Mouse (Mus musculus) kidney, embryonic 16.5 days (tissue): ENCODE measurements around the gene Tnni2. TPM values are rescaled to one million over a fixed set of nuclear protein-coding genes. Genes with fewer than 3 reads are reported as not detected.

Experiments
- ATAC-seq: fragments of 200-750 bp; cut with Nextera tagmentation; 2 replicates; pipeline ENCODE4 v1.8.0; 2017; ENCODE audit warnings: moderate TSS enrichment; ENCODE audit not compliant: low FRiP score, low TSS enrichment
- H3K27ac ChIP-seq: fragments of 300-500 bp; sonication (generic); 2 replicates; pipeline ENCODE4 v1.5.1; 2014; ENCODE audit warnings: low read length
- H3K27me3 ChIP-seq: fragments of 300-500 bp; sonication (generic); 2 replicates; pipeline ENCODE4 v1.6.1; 2014; ENCODE audit warnings: low read length, control low read depth, mixed read lengths; ENCODE audit not compliant: insufficient read depth
- H3K36me3 ChIP-seq: fragments of 300-500 bp; sonication (generic); 2 replicates; pipeline ENCODE4 v1.6.1; 2014; ENCODE audit warnings: low read length, control low read depth, mixed read lengths; ENCODE audit not compliant: insufficient read depth
- H3K4me1 ChIP-seq: fragments of 300-500 bp; sonication (generic); 2 replicates; pipeline ENCODE4 v1.6.1; 2014; ENCODE audit warnings: low read length, control low read depth, mixed read lengths; ENCODE audit not compliant: insufficient read depth
- H3K4me2 ChIP-seq: fragments of 300-500 bp; sonication (generic); replicated peaks from 2 replicates; pipeline ENCODE4 v1.6.1; 2014; ENCODE audit warnings: low read depth, low read length
- H3K4me3 ChIP-seq: fragments of 300-500 bp; sonication (generic); 2 replicates; pipeline ENCODE4 v1.5.1; 2014; ENCODE audit warnings: mild to moderate bottlenecking, low read length
- H3K9ac ChIP-seq: fragments of 300-500 bp; sonication (generic); replicated peaks from 2 replicates; pipeline ENCODE4 v1.6.1; 2014; ENCODE audit warnings: low read length
- H3K9me3 ChIP-seq: fragments of 300-500 bp; sonication (generic); 2 replicates; pipeline ENCODE4 v1.6.1; 2016; ENCODE audit warnings: low read length, control low read depth
- WGBS: fragments of 180-500 bp; shearing (Covaris S2); extraction: QIAGEN DNeasy Blood & Tissue Kit; methylation state at CpG from one replicate; pipeline ENCODE4 v1.1.7; 2014; 5-methylcytosine and 5-hydroxymethylcytosine counted together
- polyA plus RNA-seq: library from polyadenylated mRNA; unstranded; fragments of >200 nt; fragmentation: Nextera tagmentation; extraction: Ambion mirVana; gene quantifications from 2 replicates; pipeline ENCODE4 v1.2.1, GENCODE M21; 2015

The Tnni2 gene
- polyA plus RNA-seq, 1 experiment from 2014 or later, result 12.0 TPM

GRCm38 (mm10) chr7:142483136-142483535 is 41.5 kb downstream of the Tnni2 start:
- Histone ChIP-seq H3K9me3 (no peaks in the 10 kb centered on the region), H3K27me3 (no peaks in the 10 kb centered on the region), H3K4me2 (no peak overlapping the region), H3K9ac (peak overlapping the region; percentile 39; the same call in 1 of the 2 replicates), H3K27ac (peak overlapping the region; percentile 94), H3K4me3 (no peak overlapping the region), H3K4me1 (peaks cover 42% of the 10 kb centered on the region), H3K36me3 (peaks cover 24% of the 10 kb centered on the region; the same call in 1 of the 2 replicates)
- WGBS, result 48% methylated on average over 11 of the region's 11 CpGs
- ATAC-seq, result no peak

DNA sequence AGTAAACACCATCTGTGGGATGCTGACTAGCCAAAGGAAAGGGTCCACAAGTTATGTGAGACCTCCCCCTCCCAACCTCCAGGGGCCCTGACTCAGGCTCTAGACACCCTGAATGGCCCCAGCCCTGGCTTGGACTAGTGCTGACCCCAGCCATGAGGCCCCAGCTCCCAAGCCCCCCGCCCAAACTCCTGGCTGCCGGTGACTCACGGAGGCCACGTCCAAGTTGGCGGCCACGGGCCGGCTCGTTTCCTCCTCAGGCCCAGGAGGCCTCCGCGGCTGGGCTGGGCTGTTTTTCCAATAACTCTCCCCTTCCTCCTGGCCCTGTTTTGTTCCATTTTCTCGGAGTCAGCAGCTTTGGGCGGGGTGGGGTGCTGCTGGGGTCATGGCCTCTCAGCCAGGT is 43.2 kb downstream of the Tnni2 start:
- 51% methylated on average over 12 of the region's 12 CpGs for WGBS
- no peaks in the 10 kb centered on the region for H3K9me3 ChIP-seq
- H3K27me3 ChIP-seq, result no peaks in the 10 kb centered on the region
- peaks cover 42% of the 10 kb centered on the region for H3K4me1 ChIP-seq
- peaks cover 36% of the 10 kb centered on the region; the same call in 1 of the 2 replicates for H3K36me3 ChIP-seq
- no peak overlapping the region for H3K4me3 ChIP-seq
- no peak overlapping the region for H3K4me2 ChIP-seq
- no peak overlapping the region; the same call in 1 of the 2 replicates for H3K27ac ChIP-seq
- ATAC-seq, result no peak
- H3K9ac ChIP-seq, result no peak overlapping the region

DNA sequence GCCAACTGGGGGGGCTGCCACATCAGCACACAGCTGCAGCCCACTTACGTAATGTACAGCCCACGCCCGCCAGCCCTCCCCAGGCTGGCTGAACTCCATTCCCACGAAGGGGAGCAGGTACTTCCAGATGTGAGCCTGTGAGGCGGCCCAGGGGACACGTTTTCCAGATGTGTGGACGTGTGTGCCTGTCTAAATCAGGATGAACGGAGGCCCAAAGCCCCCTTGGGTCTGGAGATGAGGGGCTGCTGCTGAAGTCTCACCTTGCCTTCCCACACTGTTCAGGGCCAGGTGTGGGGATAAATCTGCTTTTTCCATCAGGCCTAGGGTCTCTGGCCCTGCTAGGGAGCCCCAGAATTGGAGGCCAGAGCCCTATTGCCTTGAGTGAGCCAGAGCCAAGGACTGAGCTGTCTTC is 45.1 kb downstream of the Tnni2 start:
- Histone ChIP-seq H3K4me3 (no peak overlapping the region), H3K4me1 (peaks cover 30% of the 10 kb centered on the region), H3K36me3 (peaks cover 49% of the 10 kb centered on the region), H3K4me2 (no peak overlapping the region), H3K27ac (peak overlapping the region; percentile 56), H3K27me3 (no peaks in the 10 kb centered on the region), H3K9ac (peak overlapping the region; percentile 23), H3K9me3 (no peaks in the 10 kb centered on the region)
- no peak for ATAC-seq
- WGBS, result 64% methylated on average over 8 of the region's 8 CpGs

DNA sequence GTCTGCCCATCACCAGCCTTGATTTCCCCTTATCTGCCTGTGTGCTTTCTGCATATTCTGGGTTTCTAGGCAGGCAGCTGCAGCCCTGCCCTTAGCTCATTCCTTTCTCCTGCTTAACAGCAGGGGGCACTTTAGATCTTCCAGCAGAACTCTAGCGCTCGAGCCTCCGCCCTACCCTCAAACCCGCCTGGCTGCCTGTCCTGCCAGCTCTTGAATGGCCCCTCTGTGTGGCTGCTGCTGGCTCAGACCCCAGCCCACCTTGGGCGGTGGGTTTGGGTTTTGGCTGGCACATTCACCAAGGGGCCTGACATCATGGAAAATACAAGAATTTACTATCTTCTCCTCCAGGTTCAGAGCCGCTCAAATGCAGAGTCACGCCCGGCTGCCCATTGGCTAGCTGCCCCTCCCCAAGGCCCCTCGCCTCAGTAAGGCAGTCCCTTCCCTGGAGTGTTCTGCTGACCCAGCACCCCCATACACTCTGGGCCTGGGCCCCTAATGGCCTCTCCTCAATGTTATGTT is 45.8 kb downstream of the Tnni2 start:
- no peaks in the 10 kb centered on the region for H3K27me3 ChIP-seq
- WGBS, result 20% methylated on average over 9 of the region's 9 CpGs
- no peak overlapping the region for H3K4me3 ChIP-seq
- H3K9ac ChIP-seq, result peak overlapping the region; percentile 54
- peaks cover 55% of the 10 kb centered on the region for H3K36me3 ChIP-seq
- peak; percentile 63 for ATAC-seq
- H3K4me2 ChIP-seq, result peak overlapping the region; percentile 36
- no peaks in the 10 kb centered on the region for H3K9me3 ChIP-seq
- H3K27ac ChIP-seq, result peak overlapping the region; percentile 56
- peaks cover 24% of the 10 kb centered on the region for H3K4me1 ChIP-seq

- Histone ChIP-seq H3K4me1 (peaks cover 17% of the 10 kb centered on the region), H3K9ac (no peak overlapping the region; the same call in 1 of the 2 replicates), H3K27me3 (no peaks in the 10 kb centered on the region), H3K9me3 (no peaks in the 10 kb centered on the region), H3K36me3 (peaks cover 55% of the 10 kb centered on the region), H3K27ac (peak overlapping the region; percentile 56; the same call in 1 of the 2 replicates), H3K4me2 (no peak overlapping the region), H3K4me3 (no peak overlapping the region)
- ATAC-seq, result no peak
- 83% methylated on average over 3 of the region's 3 CpGs for WGBS
These were observed 46.4 kb downstream of the Tnni2 start for GRCm38 (mm10) chr7:142488053-142488452.

- Histone ChIP-seq H3K9me3 (no peaks in the 10 kb centered on the region), H3K27ac (0 out of 2 replicates have a peak overlapping the region, but pooled peaks have one; percentile 2), H3K4me3 (no peak overlapping the region), H3K4me1 (no peaks in the 10 kb centered on the region), H3K27me3 (no peaks in the 10 kb centered on the region), H3K4me2 (no peak overlapping the region), H3K9ac (no peak overlapping the region), H3K36me3 (peaks cover 44% of the 10 kb centered on the region)
- WGBS, result 70% methylated on average over 8 of the region's 8 CpGs
- ATAC-seq, result no peak
These were observed 51.9 kb downstream of the Tnni2 start for GRCm38 (mm10) chr7:142493535-142493934.

Other genes with a start within 250 kb of the Tnni2 start
- not detected in 2 replicates for gene Krtap5-3, start 240.4 kb upstream of the Tnni2 start, polyA plus RNA-seq
- not detected in 2 replicates for gene Gm7579, start 229.9 kb upstream of the Tnni2 start, polyA plus RNA-seq
- not detected in 2 replicates for gene Krtap5-5, start 211.8 kb upstream of the Tnni2 start, polyA plus RNA-seq
- not detected in 2 replicates for gene Gm40460, start 200.7 kb upstream of the Tnni2 start, polyA plus RNA-seq
- not detected in 2 replicates for gene Gm2431, start 183.5 kb upstream of the Tnni2 start, polyA plus RNA-seq
- gene Gm4559, start 167.4 kb upstream of the Tnni2 start, polyA plus RNA-seq, result not detected in 2 replicates
- not detected in 2 replicates for gene Krtap5-1, start 144.7 kb upstream of the Tnni2 start, polyA plus RNA-seq
- not detected in 2 replicates for gene Krtap5-4, start 138.3 kb upstream of the Tnni2 start, polyA plus RNA-seq
- gene Ifitm10, start 68.1 kb upstream of the Tnni2 start, polyA plus RNA-seq, result 1.8 and 2.5 TPM in 2 replicates
- 4.4 TPM in 1 of 2 replicates, not detected in the other for gene Gm49369, start 59.1 kb upstream of the Tnni2 start, polyA plus RNA-seq
- gene Ctsd, start 53.8 kb upstream of the Tnni2 start, polyA plus RNA-seq, result 398 and 453 TPM in 2 replicates
- gene Syt8, start 7.0 kb upstream of the Tnni2 start, polyA plus RNA-seq, result 2.3 and 4.0 TPM in 2 replicates
- 141 and 156 TPM in 2 replicates for gene Lsp1, start 19.0 kb downstream of the Tnni2 start, polyA plus RNA-seq
- gene Tnnt3, start 57.0 kb downstream of the Tnni2 start, polyA plus RNA-seq, result 14.2 and 17.2 TPM in 2 replicates
- gene Mrpl23, start 90.9 kb downstream of the Tnni2 start, polyA plus RNA-seq, result 24.4 and 24.6 TPM in 2 replicates
- 516 and 585 TPM in 2 replicates for gene Igf2, start 225.0 kb downstream of the Tnni2 start, polyA plus RNA-seq
- 0.07 TPM in 1 of 2 replicates, not detected in the other for gene Gm49394, start 228.1 kb downstream of the Tnni2 start, polyA plus RNA-seq